Mouse (Mus musculus): Measurements from ENCODE around the gene Apoc3. TPM values are rescaled to one million over a fixed set of nuclear protein-coding genes. Genes with fewer than 3 reads are reported as not detected.

Apoc3 gene
- total and polyA plus RNA-seq, 3 experiments: not detected

DNA sequence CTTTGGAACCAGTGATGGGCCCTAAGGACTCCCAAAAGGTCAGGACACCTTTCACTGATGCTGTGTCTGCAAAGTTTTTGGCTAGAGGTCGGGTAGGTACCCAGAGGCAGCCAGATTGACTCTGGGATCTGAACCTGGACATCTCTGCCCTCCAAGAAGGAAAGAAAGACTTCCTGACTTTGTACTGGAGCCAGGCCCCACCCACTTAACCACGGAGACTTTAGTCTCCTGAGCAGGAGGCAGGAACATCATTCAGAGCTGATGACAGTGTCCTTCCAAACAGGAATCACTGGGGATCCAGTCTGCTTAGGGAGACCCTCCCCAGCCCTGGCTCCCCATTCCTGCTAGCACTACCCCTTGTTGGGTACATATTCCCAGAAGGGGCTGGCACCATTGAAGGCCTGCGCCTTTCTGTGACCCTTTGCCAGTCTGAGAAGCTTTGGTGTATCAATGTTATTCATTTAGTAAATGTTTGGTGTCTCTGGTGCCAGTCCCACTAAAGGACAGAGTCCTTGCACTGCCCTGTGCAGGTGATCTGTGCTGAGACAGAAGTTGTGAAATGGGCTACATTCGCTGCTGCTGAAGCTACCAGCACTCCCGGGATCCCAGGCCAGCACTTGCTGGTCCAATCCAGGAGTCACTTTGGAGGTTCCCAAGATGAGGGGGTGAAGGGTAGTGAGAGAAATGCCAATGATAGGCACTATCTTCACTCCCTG is 10.3 kb downstream of the Apoc3 start:
- Histone ChIP-seq H3K4me1 (ENCODE audit: control insufficient read depth in 1 of 2, insufficient read depth in 2 of 2) (peaks cover 0 to 4% of the 10 kb centered on the region in 2 experiments; a peak in 2 of 4 replicates), H3K4me3 (replicated peaks in 1 of 3; ENCODE audit: low read depth in 2 of 3, low read length in 2 of 3, poor library complexity in 1 of 3) (no peak overlapping the region), H3K79me2 (replicated peaks; ENCODE audit: control insufficient read depth, extremely low read depth, insufficient read depth, poor library complexity, severe bottlenecking) (no peaks in the 10 kb centered on the region), H3K4me2 (ENCODE audit: insufficient read depth, low read depth, poor library complexity, severe bottlenecking) (no peak overlapping the region), H3K9me3 (replicated peaks; ENCODE audit: low read length) (no peaks in the 10 kb centered on the region), H3K9ac (ENCODE audit: insufficient read depth, low read depth) (no peak overlapping the region), H3K27ac (ENCODE audit: insufficient read depth, low read depth) (no peak overlapping the region), H3K36me3 (replicated peaks in 1 of 2; ENCODE audit: control insufficient read depth in 1 of 2, insufficient read depth in 1 of 2, low read length in 1 of 2) (peaks cover 26 to 49% of the 10 kb centered on the region in 2 experiments), H3K27me3 (replicated peaks) (peaks cover 3% of the 10 kb centered on the region)
- DNase-seq (ENCODE audit: extremely low read depth): no peak
- TF ChIP-seq IRF4 (IDR thresholded peaks at IDR 0.05; ENCODE audit: low read depth, low read length) (no peak), CTCF (conservative IDR thresholded peaks at IDR 0.05 in 1 of 2, IDR thresholded peaks at IDR 0.05 in 1 of 2; ENCODE audit: low read depth in 2 of 2, low read length in 2 of 2) (no peak), RCOR1 (conservative IDR thresholded peaks at IDR 0.05; ENCODE audit: low read depth, low read length) (no peak), SIN3A (IDR thresholded peaks at IDR 0.05; ENCODE audit: low read length) (no peak), USF2 (conservative IDR thresholded peaks at IDR 0.05; ENCODE audit: low read depth, low read length) (no peak), ZC3H11A (IDR thresholded peaks at IDR 0.05; ENCODE audit: low read depth, low read length) (no peak), USF1 (IDR thresholded peaks at IDR 0.05; ENCODE audit: low read depth, low read length) (no peak), JUND (conservative IDR thresholded peaks at IDR 0.05; ENCODE audit: low read depth, low read length) (no peak), EP300 (IDR thresholded peaks at IDR 0.05; ENCODE audit: low read length) (no peak), KAT2A (IDR thresholded peaks at IDR 0.05; ENCODE audit: insufficient replicate concordance, low read length) (no peak), MAFK (IDR thresholded peaks at IDR 0.05; ENCODE audit: insufficient replicate concordance, low read length) (no peak), CHD2 (IDR thresholded peaks at IDR 0.05; ENCODE audit: low read length) (no peak), MEF2A (IDR thresholded peaks at IDR 0.05; ENCODE audit: borderline replicate concordance, low read depth, low read length) (no peak), ZKSCAN1 (IDR thresholded peaks at IDR 0.05; ENCODE audit: borderline replicate concordance, low read depth, low read length) (no peak), RAD21 (IDR thresholded peaks at IDR 0.05; ENCODE audit: low read depth, low read length) (no peak)
- in situ Hi-C loops (cut with MboI; ENCODE audit: low pct_ligation_motif_present, low pct_unique_long_range_greater_than_20kb, low sequenced_read_pairs) (no loop called here), dilution Hi-C loops (cut with MboI; ENCODE audit: extremely low pct_ligation_motif_present, extremely low pct_unique_long_range_greater_than_20kb, low sequenced_read_pairs) (no loop called here)

DNA sequence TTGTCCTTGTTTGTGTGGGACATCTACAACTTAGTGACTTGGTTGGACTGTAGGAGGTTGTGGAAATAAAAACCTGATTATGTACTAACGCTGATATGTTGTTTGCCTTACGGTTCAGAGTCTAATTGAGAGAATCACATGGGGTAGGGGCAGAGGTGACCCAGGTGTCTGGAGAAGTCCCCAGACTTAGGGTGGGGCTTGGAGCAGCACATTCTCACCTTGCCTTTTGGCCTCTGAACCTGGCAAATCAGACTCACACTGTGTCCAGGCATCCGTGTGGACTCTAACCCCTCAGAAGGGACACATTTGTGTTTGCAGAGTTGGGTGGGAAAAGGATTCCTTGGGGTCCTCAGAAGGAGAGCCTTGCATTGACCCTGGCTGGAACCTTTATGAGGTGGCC is 11.3 kb downstream of the Apoc3 start:
- H3K9me3 ChIP-seq (replicated peaks; ENCODE audit: low read length): no peaks in the 10 kb centered on the region
- H3K27ac ChIP-seq (ENCODE audit: insufficient read depth, low read depth): no peak overlapping the region
- dilution Hi-C loops (cut with MboI; ENCODE audit: extremely low pct_ligation_motif_present, extremely low pct_unique_long_range_greater_than_20kb, low sequenced_read_pairs): no loop called here
- TF ChIP-seq MAX (IDR thresholded peaks at IDR 0.05; ENCODE audit: low read length): no peak
- TF ChIP-seq GABPA (IDR thresholded peaks at IDR 0.05; ENCODE audit: insufficient replicate concordance, low read depth, low read length): no peak
- TF ChIP-seq ETS1 (conservative IDR thresholded peaks at IDR 0.05; ENCODE audit: low read depth, low read length): no peak
- no peak for TF ChIP-seq MYC (IDR thresholded peaks at IDR 0.05; ENCODE audit: low read depth, low read length)
- TF ChIP-seq USF2 (conservative IDR thresholded peaks at IDR 0.05; ENCODE audit: low read depth, low read length): no peak
- TF ChIP-seq TBP (conservative IDR thresholded peaks at IDR 0.05; ENCODE audit: low read depth, low read length): no peak
- no peak for TF ChIP-seq EP300 (IDR thresholded peaks at IDR 0.05; ENCODE audit: low read length)
- no peak for TF ChIP-seq JUND (conservative IDR thresholded peaks at IDR 0.05; ENCODE audit: low read depth, low read length)
- TF ChIP-seq POLR2A (IDR thresholded peaks at IDR 0.05; ENCODE audit: low read depth, low read length): no peak
- no peak for TF ChIP-seq NELFE (IDR thresholded peaks at IDR 0.05; ENCODE audit: low read depth, low read length)
- TF ChIP-seq MXI1 (IDR thresholded peaks at IDR 0.05; ENCODE audit: low read depth, low read length): no peak
- no peak for TF ChIP-seq MAFK (IDR thresholded peaks at IDR 0.05; ENCODE audit: insufficient replicate concordance, low read length)
- no peak for TF ChIP-seq E2F4 (IDR thresholded peaks at IDR 0.05; ENCODE audit: insufficient replicate concordance, low read depth, low read length)
- TF ChIP-seq MAZ (IDR thresholded peaks at IDR 0.05; ENCODE audit: low read depth, low read length): no peak
- no peak for TF ChIP-seq SIN3A (IDR thresholded peaks at IDR 0.05; ENCODE audit: low read length)
- TF ChIP-seq KAT2A (IDR thresholded peaks at IDR 0.05; ENCODE audit: insufficient replicate concordance, low read length): no peak
- DNase-seq (ENCODE audit: extremely low read depth): no peak
- peaks cover 34 to 59% of the 10 kb centered on the region in 2 experiments for H3K36me3 ChIP-seq (replicated peaks in 1 of 2; ENCODE audit: control insufficient read depth in 1 of 2, insufficient read depth in 1 of 2, low read length in 1 of 2)
- no peaks in the 10 kb centered on the region for H3K4me1 ChIP-seq (ENCODE audit: control insufficient read depth in 1 of 2, insufficient read depth in 2 of 2)
- H3K27me3 ChIP-seq (replicated peaks): peaks cover 2% of the 10 kb centered on the region
- no peak overlapping the region for H3K4me3 ChIP-seq (replicated peaks in 1 of 3; ENCODE audit: low read depth in 2 of 3, low read length in 2 of 3, poor library complexity in 1 of 3)
- in situ Hi-C loops (cut with MboI; ENCODE audit: low pct_ligation_motif_present, low pct_unique_long_range_greater_than_20kb, low sequenced_read_pairs): no loop called here
- no peak overlapping the region for H3K9ac ChIP-seq (ENCODE audit: insufficient read depth, low read depth)
- no peak overlapping the region for H3K4me2 ChIP-seq (ENCODE audit: insufficient read depth, low read depth, poor library complexity, severe bottlenecking)
- no peaks in the 10 kb centered on the region for H3K79me2 ChIP-seq (replicated peaks; ENCODE audit: control insufficient read depth, extremely low read depth, insufficient read depth, poor library complexity, severe bottlenecking)

Data from CH12.LX (cell line).